Mouse (Mus musculus) stomach, embryonic 16.5 days (tissue): ENCODE measurements around the gene Anapc15. TPM values are rescaled to one million over a fixed set of nuclear protein-coding genes. Genes with fewer than 3 reads are reported as not detected.
A peak's percentile ranks its signal among the peaks of the same experiment; 100 is the strongest.

Experiments used
- ATAC-seq: fragments of 200-750 bp; cut with Nextera tagmentation; 2 replicates; pipeline ENCODE4 v1.8.0; 2017; ENCODE audit warnings: moderate number of reproducible peaks, moderate TSS enrichment; ENCODE audit not compliant: insufficient read depth, low FRiP score
- H3K27ac ChIP-seq: fragments of 300-500 bp; sonication (generic); 2 replicates; pipeline ENCODE4 v1.5.1; 2014; ENCODE audit warnings: low read length
- H3K27me3 ChIP-seq: fragments of 300-500 bp; sonication (generic); 2 replicates; pipeline ENCODE4 v1.6.1; 2014; ENCODE audit warnings: low read length, control low read depth, mixed read lengths; ENCODE audit not compliant: control insufficient read depth, insufficient read depth
- H3K36me3 ChIP-seq: fragments of 300-500 bp; sonication (generic); 2 replicates; pipeline ENCODE4 v1.6.1; 2014; ENCODE audit warnings: low read length; ENCODE audit not compliant: control insufficient read depth, insufficient read depth
- H3K4me1 ChIP-seq: fragments of 300-500 bp; sonication (generic); 2 replicates; pipeline ENCODE4 v1.6.1; 2014; ENCODE audit warnings: low read length, control low read depth, mixed read lengths; ENCODE audit not compliant: control insufficient read depth, insufficient read depth
- H3K4me2 ChIP-seq: fragments of 300-500 bp; sonication (generic); 2 replicates; pipeline ENCODE4 v1.6.1; 2014; ENCODE audit warnings: low read depth, low read length, mixed read lengths
- H3K4me3 ChIP-seq: fragments of 300-500 bp; sonication (generic); replicated peaks from 2 replicates; pipeline ENCODE4 v1.5.1; 2014; ENCODE audit warnings: mild to moderate bottlenecking, low read length
- H3K9ac ChIP-seq: fragments of 300-500 bp; sonication (generic); 2 replicates; pipeline ENCODE4 v1.6.1; 2014; ENCODE audit warnings: low read length
- H3K9me3 ChIP-seq: fragments of 300-500 bp; sonication (generic); replicated peaks from 2 replicates; pipeline ENCODE4 v1.6.1; 2016; ENCODE audit warnings: low read length, control low read depth; ENCODE audit not compliant: control insufficient read depth
- WGBS: fragments of 180-500 bp; shearing (Covaris S2); extraction: QIAGEN DNeasy Blood & Tissue Kit; methylation state at CpG from one replicate; pipeline ENCODE4 v1.1.7; 2014; 5-methylcytosine and 5-hydroxymethylcytosine counted together
- polyA plus RNA-seq: library from polyadenylated mRNA; unstranded; fragments of >200 nt; fragmentation: Nextera tagmentation; extraction: Ambion mirVana; gene quantifications from 2 replicates; pipeline ENCODE4 v1.2.1, GENCODE M21; 2015

Gene Anapc15
- polyA plus RNA-seq, result 55.9 and 57.7 TPM in 2 replicates

- H3K4me2 ChIP-seq, result no peak within 1 kb of the TSS
- no peak for ATAC-seq
- no peak within 1 kb of the TSS for H3K9ac ChIP-seq
- H3K4me3 ChIP-seq, result no peak within 1 kb of the TSS
- no peaks in the 10 kb centered on the region for H3K27me3 ChIP-seq
- 65% methylated on average over 3 of the region's 3 CpGs for WGBS
- no peak within 1 kb of the TSS for H3K27ac ChIP-seq
- no peaks in the 10 kb centered on the region for H3K36me3 ChIP-seq
- no peaks in the 10 kb centered on the region for H3K9me3 ChIP-seq
- H3K4me1 ChIP-seq, result no peaks in the 10 kb centered on the region; the same call in 1 of the 2 replicates
Measured at GRCm38 (mm10) chr7:101863415-101863814, at the start of gene Anapc15. TSS of gene Anapc15 (plus strand) at chr7:101863715.

- Histone ChIP-seq H3K9me3 (no peaks in the 10 kb centered on the region), H3K4me1 (peaks cover 20% of the 10 kb centered on the region), H3K27ac (no peak within 1 kb of the TSS), H3K36me3 (no peaks in the 10 kb centered on the region), H3K9ac (peak within 1 kb of the TSS; percentile 46; the same call in 1 of the 2 replicates), H3K27me3 (peaks cover 55% of the 10 kb centered on the region), H3K4me2 (peak within 1 kb of the TSS; percentile 50), H3K4me3 (peak within 1 kb of the TSS; percentile 33)
- WGBS, result 1% methylated on average over 45 of the region's 45 CpGs
- peak; percentile 11; the same call in 1 of the 2 replicates for ATAC-seq
Measured at GRCm38 (mm10) chr7:101817861-101818401, 45.6 kb upstream of the Anapc15 start, which contains the start of gene Phox2a. TSS of gene Phox2a (plus strand) at chr7:101818313.

- peak overlapping the region; percentile 49; the same call in 1 of the 2 replicates for H3K9ac ChIP-seq
- no peak overlapping the region for H3K27ac ChIP-seq
- WGBS, result 4% methylated on average over 35 of the region's 35 CpGs
- H3K9me3 ChIP-seq, result no peaks in the 10 kb centered on the region
- H3K4me1 ChIP-seq, result peaks cover 20% of the 10 kb centered on the region
- H3K4me3 ChIP-seq, result peak overlapping the region; percentile 51
- H3K27me3 ChIP-seq, result peaks cover 55% of the 10 kb centered on the region
- no peak for ATAC-seq
- peak overlapping the region; percentile 98 for H3K4me2 ChIP-seq
- H3K36me3 ChIP-seq, result peaks cover 8% of the 10 kb centered on the region
Measured at GRCm38 (mm10) chr7:101820295-101821030, 43.1 kb upstream of the Anapc15 start.

- Histone ChIP-seq H3K9me3 (no peaks in the 10 kb centered on the region), H3K4me2 (peak overlapping the region; percentile 98), H3K4me1 (peaks cover 20% of the 10 kb centered on the region), H3K27ac (peak overlapping the region; percentile 58), H3K9ac (peak overlapping the region; percentile 79), H3K36me3 (peaks cover 12% of the 10 kb centered on the region), H3K4me3 (peak overlapping the region; percentile 51), H3K27me3 (peaks cover 51% of the 10 kb centered on the region)
- ATAC-seq, result peak; percentile 81
- under 1% methylated on average over 69 of the region's 71 CpGs for WGBS
Measured at GRCm38 (mm10) chr7:101821571-101822501, 41.7 kb upstream of the Anapc15 start.

GRCm38 (mm10) chr7:101822836-101823757 is 40.4 kb upstream of the Anapc15 start:
- peaks cover 18% of the 10 kb centered on the region for H3K4me1 ChIP-seq
- H3K27me3 ChIP-seq, result peaks cover 39% of the 10 kb centered on the region
- ATAC-seq, result peak; percentile 19; the same call in 1 of the 2 replicates
- no peak overlapping the region for H3K4me3 ChIP-seq
- 48% methylated on average over 32 of the region's 32 CpGs for WGBS
- no peak overlapping the region for H3K9ac ChIP-seq
- H3K27ac ChIP-seq, result no peak overlapping the region
- no peaks in the 10 kb centered on the region for H3K9me3 ChIP-seq
- no peak overlapping the region for H3K4me2 ChIP-seq
- peaks cover 23% of the 10 kb centered on the region for H3K36me3 ChIP-seq

- H3K9me3 ChIP-seq, result no peaks in the 10 kb centered on the region
- no peak overlapping the region for H3K27ac ChIP-seq
- no peak overlapping the region for H3K9ac ChIP-seq
- ATAC-seq, result peak; percentile 19; the same call in 1 of the 2 replicates
- peaks cover 29% of the 10 kb centered on the region for H3K36me3 ChIP-seq
- H3K27me3 ChIP-seq, result peaks cover 30% of the 10 kb centered on the region
- WGBS, result 85% methylated on average over 18 of the region's 18 CpGs
- H3K4me2 ChIP-seq, result no peak overlapping the region
- peaks cover 12% of the 10 kb centered on the region for H3K4me1 ChIP-seq
- no peak overlapping the region for H3K4me3 ChIP-seq
Measured at GRCm38 (mm10) chr7:101823758-101824630, 39.5 kb upstream of the Anapc15 start.

GRCm38 (mm10) chr7:101830373-101830772 is 33.1 kb upstream of the Anapc15 start:
- no peaks in the 10 kb centered on the region for H3K9me3 ChIP-seq
- no peaks in the 10 kb centered on the region for H3K27me3 ChIP-seq
- H3K27ac ChIP-seq, result no peak overlapping the region
- peaks cover 15% of the 10 kb centered on the region for H3K4me1 ChIP-seq
- no peak overlapping the region for H3K9ac ChIP-seq
- H3K4me2 ChIP-seq, result no peak overlapping the region
- H3K36me3 ChIP-seq, result peaks cover 67% of the 10 kb centered on the region
- 92% methylated on average over 3 of the region's 3 CpGs for WGBS
- no peak for ATAC-seq
- no peak overlapping the region for H3K4me3 ChIP-seq
